Mouse (Mus musculus): ENCODE measurements around the gene Dqx1. TPM values are rescaled to one million over a fixed set of nuclear protein-coding genes. Genes with fewer than 3 reads are reported as not detected.
A peak's percentile ranks its signal among the peaks of the same experiment; 100 is the strongest.

Dqx1 gene
- total RNA-seq (2015; ENCODE audit: low replicate concordance) (1.7 and 3.5 TPM in 2 replicates), total RNA-seq (2017; ENCODE audit: low replicate concordance) (4.2 and 6.7 TPM in 2 replicates)

DNA sequence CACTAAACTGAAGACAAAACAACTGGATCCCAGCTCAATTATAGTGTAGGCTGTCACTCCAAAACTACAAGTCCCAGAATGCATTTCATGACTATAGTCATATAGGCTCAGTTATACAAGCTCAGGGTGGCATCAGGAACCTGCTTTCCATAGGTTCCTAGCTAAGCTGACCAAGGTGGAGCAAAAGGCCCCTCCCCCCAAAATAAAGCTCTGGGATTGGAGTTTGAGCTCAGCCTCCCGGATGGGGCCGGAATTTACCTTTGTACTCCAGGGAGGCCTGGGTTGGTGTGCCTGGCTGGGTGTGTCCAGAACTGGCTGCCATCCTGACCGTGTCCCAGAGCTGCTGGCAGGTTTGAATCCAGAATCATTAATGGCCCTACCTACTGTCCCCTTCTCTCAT lies at the start of gene Dqx1:
Gene Dqx1 (plus strand): TSS at position 55 of the 400 bp plus-strand sequence.
- ATAC-seq (replicated peaks; ENCODE audit: low FRiP score, poor library complexity, severe bottlenecking) = no peak

DNA sequence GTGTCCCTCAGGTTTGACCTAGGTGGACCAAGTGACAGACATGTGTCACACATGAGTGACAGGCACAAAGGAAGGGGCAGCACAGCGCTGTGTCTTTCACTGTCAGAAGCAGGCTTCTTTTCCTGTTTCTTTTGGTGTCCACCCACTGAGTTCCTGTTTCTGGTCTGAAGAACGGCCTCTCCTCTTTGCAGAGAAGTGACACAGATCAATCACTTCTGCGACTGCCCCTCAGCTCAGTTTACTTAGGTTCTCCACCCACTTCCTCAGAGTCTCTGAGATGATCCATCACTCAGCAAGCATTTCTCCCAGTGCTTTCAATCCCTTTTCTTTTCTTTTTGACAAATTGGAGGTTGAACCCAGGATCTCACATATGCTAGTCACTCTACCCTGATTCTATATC lies 49.0 kb upstream of the Dqx1 start:
- ATAC-seq (replicated peaks; ENCODE audit: low FRiP score, poor library complexity, severe bottlenecking) = no peak

DNA sequence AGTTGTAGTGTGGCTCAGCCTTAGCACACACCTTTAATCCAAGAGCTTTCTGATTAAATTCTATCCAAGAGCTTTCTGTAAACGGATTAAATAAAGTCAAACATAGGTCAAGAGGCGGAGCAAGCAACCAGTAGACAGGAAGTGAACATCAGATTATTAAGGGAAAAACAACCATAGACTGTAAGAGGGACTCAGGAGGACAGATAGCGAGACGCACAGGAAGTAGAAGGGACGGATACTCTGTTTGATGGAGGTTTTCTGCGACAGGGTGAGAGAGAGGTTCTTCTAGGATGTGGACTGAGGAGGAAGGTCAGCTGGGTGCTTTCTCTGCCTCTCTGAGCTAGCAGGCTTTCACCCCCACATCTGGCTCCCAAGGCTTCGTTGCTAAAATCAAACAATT lies 47.6 kb upstream of the Dqx1 start:
- ATAC-seq (replicated peaks; ENCODE audit: low FRiP score, poor library complexity, severe bottlenecking) = peak; percentile 39

- no peak for ATAC-seq (replicated peaks; ENCODE audit: low FRiP score, poor library complexity, severe bottlenecking)
Observed at GRCm38 (mm10) chr6:83011255-83011654, 46.4 kb upstream of the Dqx1 start.

- peak; percentile 14; the same call in 1 of the 2 replicates for ATAC-seq (replicated peaks; ENCODE audit: low FRiP score, poor library complexity, severe bottlenecking)
Observed at GRCm38 (mm10) chr6:83011756-83012155, 45.9 kb upstream of the Dqx1 start.

DNA sequence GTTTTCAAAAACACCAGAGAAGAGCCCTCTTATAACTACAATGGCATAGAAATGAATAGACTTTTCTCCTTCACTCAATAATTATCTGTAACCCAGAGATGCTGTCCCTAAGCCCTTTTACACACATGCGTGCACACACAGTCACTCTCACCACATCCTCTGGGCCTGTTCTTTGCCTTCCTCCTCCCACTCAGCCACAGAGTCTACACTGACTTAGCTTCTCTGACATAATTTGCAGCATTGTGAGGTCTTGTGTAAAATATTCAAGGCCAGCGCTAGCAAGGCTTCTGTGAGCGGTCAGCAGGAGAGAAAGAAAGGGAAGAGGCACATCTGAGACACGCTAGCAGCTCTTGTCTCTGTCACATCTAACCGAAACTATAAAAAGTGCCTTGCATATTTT lies 44.2 kb upstream of the Dqx1 start:
- ATAC-seq (replicated peaks; ENCODE audit: low FRiP score, poor library complexity, severe bottlenecking) = peak; percentile 27; the same call in 1 of the 2 replicates

GRCm38 (mm10) chr6:83014482-83015466 lies 42.9 kb upstream of the Dqx1 start:
- ATAC-seq (replicated peaks; ENCODE audit: low FRiP score, poor library complexity, severe bottlenecking) = peak; percentile 81

DNA sequence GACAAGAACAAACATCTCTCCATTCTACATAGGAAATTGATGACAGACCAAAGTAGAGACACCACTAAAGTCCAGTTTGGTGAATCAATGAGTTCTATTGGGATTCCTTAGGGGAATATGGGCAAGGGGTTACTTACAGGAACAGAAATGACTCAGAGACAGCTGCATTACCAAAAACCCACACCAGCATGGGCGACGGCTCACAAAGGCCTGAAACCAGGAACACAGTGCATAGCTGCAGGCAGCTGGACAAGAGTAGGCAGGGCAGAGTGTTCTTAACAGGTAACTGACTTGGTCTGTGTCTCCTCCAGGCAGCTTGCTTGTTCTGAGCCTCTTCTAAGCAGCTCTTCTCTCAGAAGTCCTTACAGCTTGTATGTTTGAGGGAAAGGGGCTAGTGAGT lies 41.9 kb upstream of the Dqx1 start:
- ATAC-seq (replicated peaks; ENCODE audit: low FRiP score, poor library complexity, severe bottlenecking) = no peak

- no peak for ATAC-seq (replicated peaks; ENCODE audit: low FRiP score, poor library complexity, severe bottlenecking)
Observed at GRCm38 (mm10) chr6:83017190-83017589, 40.5 kb upstream of the Dqx1 start.

GRCm38 (mm10) chr6:83019044-83019443 lies 38.6 kb upstream of the Dqx1 start:
- ATAC-seq (replicated peaks; ENCODE audit: low FRiP score, poor library complexity, severe bottlenecking) = no peak

DNA sequence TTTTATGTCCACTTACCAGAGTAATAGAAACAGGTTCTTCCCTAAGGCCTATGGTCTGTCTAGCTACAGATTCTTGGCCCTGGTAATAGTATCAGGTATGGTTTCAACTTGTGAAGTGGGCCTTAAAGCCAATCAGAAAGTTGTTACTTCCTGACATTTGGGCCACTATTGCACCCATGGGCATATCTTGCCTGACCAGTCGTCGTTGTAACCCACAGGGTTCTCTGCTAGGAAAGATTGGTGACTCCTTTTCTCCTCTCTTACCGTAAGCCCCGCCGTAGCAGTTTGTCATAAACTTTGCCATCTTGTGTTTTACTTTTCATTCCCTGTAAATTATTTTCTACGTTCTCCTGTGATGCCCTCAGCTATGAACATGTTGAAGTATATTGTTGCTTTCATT lies 37.5 kb upstream of the Dqx1 start:
- peak; percentile 71 for ATAC-seq (replicated peaks; ENCODE audit: low FRiP score, poor library complexity, severe bottlenecking)

DNA sequence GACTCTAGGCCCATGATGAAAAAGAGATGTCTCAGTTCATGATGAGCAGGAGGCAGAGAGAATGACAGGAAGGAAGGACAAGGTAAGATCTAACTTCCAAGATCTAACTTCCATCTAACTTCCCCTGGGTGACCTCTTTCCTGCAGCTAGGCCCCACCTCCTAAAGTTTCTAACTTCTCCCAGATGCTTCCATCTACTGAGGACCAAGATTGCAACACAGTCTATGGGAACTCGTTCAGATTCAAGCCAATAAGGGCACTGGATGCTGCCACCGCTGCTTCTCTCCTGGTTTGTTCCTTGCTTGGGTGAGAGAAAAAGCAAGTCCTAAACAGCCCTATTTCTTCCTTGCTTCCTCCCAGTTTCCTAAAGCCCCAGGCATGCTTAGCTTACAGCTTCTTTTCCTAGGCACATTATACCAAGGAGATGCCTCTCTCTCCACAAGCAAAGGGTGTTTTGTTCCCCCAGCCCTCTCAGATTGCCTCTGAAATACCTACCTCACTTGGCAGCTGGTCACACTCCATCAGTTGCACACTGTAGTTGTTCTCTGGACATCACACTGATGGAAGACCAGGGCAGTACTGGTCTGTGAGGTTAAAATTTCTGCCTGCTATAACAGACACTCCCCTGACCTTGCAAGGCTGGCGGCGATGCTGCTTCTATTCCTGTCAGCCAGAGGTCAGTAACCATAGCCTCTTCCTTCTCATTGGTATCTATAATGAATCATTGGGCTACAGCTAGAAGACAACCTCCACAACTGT lies 36.6 kb upstream of the Dqx1 start:
- no peak for ATAC-seq (replicated peaks; ENCODE audit: low FRiP score, poor library complexity, severe bottlenecking)

DNA sequence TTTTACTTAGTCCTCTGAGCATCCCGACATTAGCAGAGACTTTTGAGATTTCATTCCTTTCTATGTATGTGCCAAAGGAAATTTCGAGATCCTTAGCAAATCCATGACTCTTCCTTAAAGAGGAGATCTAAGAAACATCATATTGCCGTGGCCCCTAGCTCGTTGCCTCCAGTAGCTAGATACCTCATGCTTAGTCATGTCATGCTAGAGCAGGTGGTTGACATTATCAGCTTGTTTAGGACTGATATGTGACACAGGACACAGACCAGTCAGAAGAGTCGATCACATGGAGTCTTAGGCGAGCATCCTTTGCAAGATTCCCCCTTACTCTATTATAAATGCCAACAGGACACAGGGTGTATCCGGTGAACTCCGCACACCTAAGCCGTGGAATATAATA lies 34.6 kb upstream of the Dqx1 start:
- ATAC-seq (replicated peaks; ENCODE audit: low FRiP score, poor library complexity, severe bottlenecking) = peak; percentile 60

- no peak for ATAC-seq (replicated peaks; ENCODE audit: low FRiP score, poor library complexity, severe bottlenecking)
Observed at GRCm38 (mm10) chr6:83023786-83024185, 33.9 kb upstream of the Dqx1 start.

DNA sequence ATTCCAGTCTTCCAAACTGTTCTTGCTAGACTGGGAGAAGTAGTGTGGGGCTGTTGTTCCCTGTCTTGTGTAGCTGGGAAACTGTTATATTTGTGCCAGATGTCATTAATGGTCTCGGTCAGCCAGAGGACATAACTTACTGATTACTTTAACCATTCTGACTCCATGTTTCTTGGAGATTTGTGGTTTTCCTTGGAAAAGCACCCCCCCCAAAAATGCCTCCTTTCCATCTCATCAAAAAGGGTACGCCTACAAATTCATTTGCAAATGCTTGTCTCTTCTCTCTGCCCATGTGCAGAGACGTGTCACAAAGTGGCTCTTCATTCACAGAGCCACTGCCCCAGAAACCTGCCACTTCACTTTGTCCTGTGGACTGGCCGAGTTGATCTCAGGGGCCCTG lies 33.2 kb upstream of the Dqx1 start:
- no peak for ATAC-seq (replicated peaks; ENCODE audit: low FRiP score, poor library complexity, severe bottlenecking)

DNA sequence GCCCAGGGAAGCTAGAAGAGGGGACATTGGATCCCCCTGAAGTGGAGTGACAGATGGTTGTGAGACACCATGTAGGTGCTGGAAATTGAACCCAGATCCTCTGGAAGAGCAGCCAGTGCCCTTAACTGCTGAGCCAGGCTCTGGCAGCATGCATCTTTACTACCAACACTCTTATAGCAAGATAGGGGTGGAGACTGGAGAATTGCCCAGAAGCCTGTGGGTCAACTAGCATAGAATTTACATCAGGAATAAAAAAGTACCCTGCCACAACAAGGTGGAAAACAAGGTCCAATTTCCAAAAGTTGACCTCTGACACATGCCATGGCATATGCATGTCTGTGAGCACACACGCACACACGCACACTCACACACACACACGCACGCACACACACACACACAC lies 32.4 kb upstream of the Dqx1 start:
- ATAC-seq (replicated peaks; ENCODE audit: low FRiP score, poor library complexity, severe bottlenecking) = no peak

GRCm38 (mm10) chr6:83027293-83027692 lies 30.4 kb upstream of the Dqx1 start:
- ATAC-seq (replicated peaks; ENCODE audit: low FRiP score, poor library complexity, severe bottlenecking) = no peak

DNA sequence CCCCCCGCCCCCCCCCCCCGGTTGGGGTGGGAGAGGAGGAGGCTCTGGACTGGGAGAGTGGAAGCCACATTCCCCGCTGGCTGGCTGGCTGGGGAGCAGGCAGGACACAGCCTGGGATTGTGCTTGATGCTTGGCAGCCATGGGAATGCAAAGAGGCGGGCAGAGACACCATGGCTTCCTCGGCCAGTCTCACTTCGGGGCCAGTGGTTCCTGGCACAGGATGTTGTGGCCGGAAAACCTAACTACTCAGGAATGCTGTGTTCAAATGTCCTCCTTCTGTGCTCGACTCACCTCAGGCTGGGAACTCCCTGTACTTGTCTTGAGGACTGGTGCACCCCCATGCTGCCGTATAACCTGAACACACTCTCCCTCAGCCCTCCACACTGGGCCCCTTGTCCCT lies 29.9 kb upstream of the Dqx1 start:
- no peak for ATAC-seq (replicated peaks; ENCODE audit: low FRiP score, poor library complexity, severe bottlenecking)

DNA sequence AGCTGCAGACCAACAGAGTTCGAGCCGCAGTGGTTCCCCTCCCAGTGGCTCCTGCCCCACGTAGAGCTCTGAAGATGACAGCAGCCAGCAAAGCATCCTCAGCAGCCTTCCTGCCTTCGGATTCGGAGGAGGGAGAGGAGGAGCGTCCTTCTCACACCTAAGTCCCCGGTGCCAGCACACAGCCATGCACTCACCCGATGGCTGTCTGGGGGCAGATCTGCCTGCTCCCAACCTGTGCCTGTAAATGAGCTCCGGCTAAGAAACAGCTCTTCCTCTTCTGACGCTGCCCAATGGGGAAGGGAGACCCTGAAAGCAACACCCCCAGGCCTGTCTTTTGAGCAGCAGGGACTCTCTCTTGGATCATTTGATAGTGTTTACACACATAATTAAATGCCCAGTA lies 27.9 kb upstream of the Dqx1 start:
- no peak for ATAC-seq (replicated peaks; ENCODE audit: low FRiP score, poor library complexity, severe bottlenecking)

- no peak for ATAC-seq (replicated peaks; ENCODE audit: low FRiP score, poor library complexity, severe bottlenecking)
Observed at GRCm38 (mm10) chr6:83031111-83031510, 26.5 kb upstream of the Dqx1 start.

All from erythroblast, adult 5-6 weeks (primary cell).